Mouse (Mus musculus): ENCODE data around the gene Hist1h3b.

GRCm38 (mm10) chr13:23729192-23729525 lies 22.9 kb upstream of the Hist1h3b start:
- TF ChIP-seq CTCF (IDR thresholded peaks at IDR 0.05; ENCODE audit: low read depth) (no peak), EP300 (IDR thresholded peaks at IDR 0.05; ENCODE audit: low read depth) (no peak)
